Mouse (Mus musculus): ENCODE measurements around the gene Ctse. TPM values are rescaled to one million over a fixed set of nuclear protein-coding genes. Genes with fewer than 3 reads are reported as not detected.

Ctse gene
- polyA plus RNA-seq, 1 experiment from 2014 or later: 5.5 TPM

DNA sequence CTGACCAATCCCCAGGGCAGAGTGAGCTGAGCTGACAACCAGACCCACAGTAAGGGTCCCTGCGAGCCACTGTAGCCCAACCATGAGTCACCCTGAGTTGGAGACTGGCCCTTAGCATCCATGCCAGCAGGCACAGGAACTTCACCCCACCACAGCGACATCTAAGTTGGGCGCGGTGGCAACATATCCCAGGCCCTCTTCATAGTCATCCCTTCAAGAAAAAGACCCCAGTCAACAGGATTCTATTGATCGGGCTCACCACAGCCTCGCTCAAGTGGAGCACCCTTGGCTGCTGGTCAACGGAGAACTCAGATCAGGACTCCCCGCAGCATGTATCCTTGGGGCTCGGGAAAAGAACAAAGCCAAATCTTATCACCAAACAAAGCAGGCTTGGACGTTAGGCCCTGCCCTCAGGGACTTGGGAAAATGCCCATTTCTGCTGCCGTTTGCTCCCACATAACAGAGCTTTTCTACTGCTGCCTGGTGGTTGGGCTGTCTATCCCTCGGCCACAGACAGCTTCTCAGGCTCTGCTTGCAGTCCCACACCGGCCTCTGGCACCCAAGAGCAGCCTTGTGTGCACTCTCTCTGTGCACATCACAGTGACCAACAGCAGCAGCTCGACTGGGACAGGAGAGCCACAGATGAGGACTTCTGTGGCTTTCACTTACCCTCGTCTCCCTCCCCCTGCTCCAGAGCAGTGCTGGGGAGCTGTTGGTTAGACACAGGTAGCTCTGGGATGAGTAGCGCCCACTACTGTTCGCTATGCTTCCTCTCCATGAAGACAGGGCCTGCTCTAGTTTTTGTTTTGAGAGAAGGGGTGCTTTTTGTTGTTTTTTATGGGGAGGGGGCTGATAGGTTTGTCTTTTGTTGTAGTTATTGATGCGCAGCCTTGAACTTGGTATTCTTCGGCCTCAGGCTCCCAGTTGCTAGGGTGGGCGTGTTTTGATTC, 76.6 kb downstream of the Ctse start:
- Histone ChIP-seq H3K4me3 (ENCODE audit: low read depth, low read length) (no peak overlapping the region), H3K9me3 (ENCODE audit: control insufficient read depth) (no peaks in the 10 kb centered on the region), H3K36me3 (ENCODE audit: control insufficient read depth, insufficient read depth) (no peaks in the 10 kb centered on the region), H3K27ac (ENCODE audit: low read depth, low read length) (no peak overlapping the region), H3K9ac (ENCODE audit: low read depth, low read length) (no peak overlapping the region), H3K4me2 (replicated peaks; ENCODE audit: low read depth) (no peak overlapping the region), H3K27me3 (replicated peaks; ENCODE audit: control insufficient read depth, insufficient read depth, low read length) (no peaks in the 10 kb centered on the region), H3K4me1 (replicated peaks; ENCODE audit: control insufficient read depth, insufficient read depth, low read length) (no peaks in the 10 kb centered on the region)
- 0 out of 2 replicates have a peak, but pooled peaks have one; percentile 7 for TF ChIP-seq CTCF (IDR thresholded peaks at IDR 0.05; ENCODE audit: low read depth)
- 79% methylated on average over 20 of the region's 20 CpGs for WGBS
- no peak for ATAC-seq

DNA sequence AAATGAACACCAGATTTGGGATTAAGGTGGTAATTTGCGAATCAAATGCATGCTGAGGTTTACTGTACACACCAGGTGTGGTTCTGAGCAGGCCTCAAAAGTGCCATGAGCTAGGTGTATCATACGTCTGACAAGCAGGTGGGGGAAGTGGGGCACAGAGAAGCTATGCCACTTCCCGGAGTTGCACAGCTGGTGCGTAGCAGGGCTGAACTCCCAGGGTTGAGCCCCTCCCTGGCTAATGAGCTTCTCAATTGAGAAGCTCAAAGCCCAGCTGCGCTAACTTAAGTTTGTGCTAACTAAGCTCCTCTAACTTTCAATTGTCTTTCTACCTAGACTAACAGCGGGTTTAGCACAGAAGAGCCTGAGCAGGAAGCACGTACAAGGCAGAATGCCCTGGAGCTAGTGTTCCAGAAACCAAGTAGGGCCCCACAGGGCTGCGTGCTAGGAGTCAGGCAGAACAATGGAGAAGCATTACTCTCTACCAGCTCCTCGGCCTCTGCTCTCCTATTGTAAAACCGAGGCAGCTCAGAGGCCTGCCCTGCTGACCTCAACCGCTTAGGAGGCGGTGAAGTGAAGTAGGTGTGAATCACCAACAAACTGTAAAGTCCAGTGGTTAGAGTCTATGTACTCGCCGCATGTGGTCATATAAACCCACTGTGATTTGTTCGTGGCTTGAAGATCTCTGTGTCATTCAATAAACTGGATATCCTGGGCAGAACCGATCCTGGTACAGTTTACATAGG, 81.0 kb downstream of the Ctse start:
- Histone ChIP-seq H3K4me3 (ENCODE audit: low read depth, low read length) (no peak overlapping the region), H3K9ac (ENCODE audit: low read depth, low read length) (no peak overlapping the region), H3K9me3 (ENCODE audit: control insufficient read depth) (no peaks in the 10 kb centered on the region), H3K27ac (ENCODE audit: low read depth, low read length) (no peak overlapping the region), H3K27me3 (replicated peaks; ENCODE audit: control insufficient read depth, insufficient read depth, low read length) (no peaks in the 10 kb centered on the region), H3K36me3 (ENCODE audit: control insufficient read depth, insufficient read depth) (no peaks in the 10 kb centered on the region), H3K4me1 (replicated peaks; ENCODE audit: control insufficient read depth, insufficient read depth, low read length) (no peaks in the 10 kb centered on the region), H3K4me2 (replicated peaks; ENCODE audit: low read depth) (no peak overlapping the region)
- 69% methylated on average over 16 of the region's 16 CpGs for WGBS
- no peak for TF ChIP-seq CTCF (IDR thresholded peaks at IDR 0.05; ENCODE audit: low read depth)
- ATAC-seq: no peak

DNA sequence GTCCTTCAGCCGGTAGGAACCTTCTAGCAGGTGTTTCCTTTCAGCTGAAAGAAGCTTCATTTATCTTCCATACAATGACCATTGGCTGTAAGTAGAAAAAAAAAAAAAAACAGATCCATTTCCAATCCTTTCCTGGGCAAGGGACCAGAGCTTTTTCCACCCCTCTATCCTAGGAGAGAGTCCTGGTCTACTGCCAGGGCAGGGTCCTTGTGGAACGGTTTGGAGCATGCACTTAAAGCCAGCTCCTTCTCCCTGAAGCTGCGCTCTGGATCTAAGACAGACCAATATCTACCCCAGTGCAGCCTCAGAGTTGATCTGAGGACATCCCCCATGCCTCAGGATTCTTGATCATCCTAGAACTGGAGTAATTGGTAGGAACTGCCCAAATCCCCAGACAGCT, 83.9 kb downstream of the Ctse start:
- Histone ChIP-seq H3K36me3 (ENCODE audit: control insufficient read depth, insufficient read depth) (no peaks in the 10 kb centered on the region), H3K4me2 (replicated peaks; ENCODE audit: low read depth) (no peak overlapping the region), H3K9ac (ENCODE audit: low read depth, low read length) (no peak overlapping the region), H3K4me1 (replicated peaks; ENCODE audit: control insufficient read depth, insufficient read depth, low read length) (no peaks in the 10 kb centered on the region), H3K27ac (ENCODE audit: low read depth, low read length) (no peak overlapping the region), H3K27me3 (replicated peaks; ENCODE audit: control insufficient read depth, insufficient read depth, low read length) (no peaks in the 10 kb centered on the region), H3K9me3 (ENCODE audit: control insufficient read depth) (no peaks in the 10 kb centered on the region), H3K4me3 (ENCODE audit: low read depth, low read length) (no peak overlapping the region)
- TF ChIP-seq CTCF (IDR thresholded peaks at IDR 0.05; ENCODE audit: low read depth): no peak
- no peak for ATAC-seq
- WGBS: 76% methylated on average over 3 of the region's 3 CpGs

- no peak for ATAC-seq
- H3K9ac ChIP-seq (ENCODE audit: low read depth, low read length): no peak overlapping the region
- 79% methylated on average over 4 of the region's 4 CpGs for WGBS
- no peak overlapping the region for H3K4me3 ChIP-seq (ENCODE audit: low read depth, low read length)
- no peak overlapping the region for H3K27ac ChIP-seq (ENCODE audit: low read depth, low read length)
- no peaks in the 10 kb centered on the region for H3K36me3 ChIP-seq (ENCODE audit: control insufficient read depth, insufficient read depth)
- no peak overlapping the region for H3K4me2 ChIP-seq (replicated peaks; ENCODE audit: low read depth)
- no peaks in the 10 kb centered on the region for H3K27me3 ChIP-seq (replicated peaks; ENCODE audit: control insufficient read depth, insufficient read depth, low read length)
- no peaks in the 10 kb centered on the region for H3K9me3 ChIP-seq (ENCODE audit: control insufficient read depth)
- no peak for TF ChIP-seq CTCF (IDR thresholded peaks at IDR 0.05; ENCODE audit: low read depth)
- H3K4me1 ChIP-seq (replicated peaks; ENCODE audit: control insufficient read depth, insufficient read depth, low read length): no peaks in the 10 kb centered on the region
Measured at GRCm38 (mm10) chr1:131723549-131723948, 85.4 kb downstream of the Ctse start.

Other genes starting within 250 kb of the Ctse start
- 3.1 and 5.4 TPM in 2 replicates for gene Srgap2, start 111.0 kb upstream of the Ctse start, polyA plus RNA-seq (2015; fragmentation: Nextera tagmentation; extraction: Ambion mirVana)
- 0.86 and 1.1 TPM in 2 replicates for gene Fam72a, start 110.4 kb upstream of the Ctse start, polyA plus RNA-seq (2015; fragmentation: Nextera tagmentation; extraction: Ambion mirVana)
- gene Avpr1b, start 39.1 kb upstream of the Ctse start, polyA plus RNA-seq (2015; fragmentation: Nextera tagmentation; extraction: Ambion mirVana): 0.05 TPM in 1 of 2 replicates, not detected in the other
- gene Rab7b, start 50.4 kb downstream of the Ctse start, polyA plus RNA-seq (2015; fragmentation: Nextera tagmentation; extraction: Ambion mirVana): 2.9 and 3.3 TPM in 2 replicates
- gene Slc26a9, start 105.7 kb downstream of the Ctse start, polyA plus RNA-seq (2015; fragmentation: Nextera tagmentation; extraction: Ambion mirVana): 0.03 and 0.67 TPM in 2 replicates
- 17.3 and 19.8 TPM in 2 replicates for gene Pm20d1, start 159.1 kb downstream of the Ctse start, polyA plus RNA-seq (2015; fragmentation: Nextera tagmentation; extraction: Ambion mirVana)
- gene Slc41a1, start 189.2 kb downstream of the Ctse start, polyA plus RNA-seq (2015; fragmentation: Nextera tagmentation; extraction: Ambion mirVana): 3.5 and 3.8 TPM in 2 replicates
- 16.2 and 19.1 TPM in 2 replicates for gene Rab29, start 228.9 kb downstream of the Ctse start, polyA plus RNA-seq (2015; fragmentation: Nextera tagmentation; extraction: Ambion mirVana)